Mouse (Mus musculus): ENCODE data around the gene Stub1. TPM values are rescaled to one million over a fixed set of nuclear protein-coding genes. Genes with fewer than 3 reads are reported as not detected.

Stub1 gene
- total RNA-seq (2014; rRNA removed) = 271 and 273 TPM in 2 replicates
- polyA plus RNA-seq (2015; fragmentation: Nextera tagmentation; extraction: Ambion mirVana) = 369 and 370 TPM in 2 replicates

GRCm38 (mm10) chr17:25833291-25833663 is at the start of gene Stub1:
Gene Stub1 (minus strand): TSS chr17:25833404.
- peak within 1 kb of the TSS; percentile 75 for H3K9ac ChIP-seq (replicated peaks; ENCODE audit: low read length)
- peak; percentile 94 for DNase-seq (ENCODE audit: low spot score)
- H3K27ac ChIP-seq = peak within 1 kb of the TSS; percentile 98
- under 1% methylated on average over 24 of the region's 24 CpGs for WGBS
- H3K36me3 ChIP-seq (ENCODE audit: insufficient read depth, low read length) = peaks cover 12% of the 10 kb centered on the region; the same call in 1 of the 2 replicates
- peak within 1 kb of the TSS; percentile 80 for H3K4me2 ChIP-seq (ENCODE audit: low read depth, low read length)
- H3K9me3 ChIP-seq (ENCODE audit: low read length) = no peaks in the 10 kb centered on the region
- ATAC-seq = peak; percentile 70
- peak within 1 kb of the TSS; percentile 66 for H3K4me3 ChIP-seq (ENCODE audit: low read length)
- TF ChIP-seq CTCF (IDR thresholded peaks at IDR 0.05; ENCODE audit: low read depth) = no peak; the same call in 1 of the 2 replicates
- peaks cover 55% of the 10 kb centered on the region for H3K4me1 ChIP-seq (ENCODE audit: insufficient read depth, low read length)
- no peaks in the 10 kb centered on the region for H3K27me3 ChIP-seq (ENCODE audit: insufficient read depth, low read length)

- Histone ChIP-seq H3K27ac (no peak overlapping the region), H3K36me3 (ENCODE audit: insufficient read depth, low read length) (peaks cover 28% of the 10 kb centered on the region), H3K9me3 (ENCODE audit: low read length) (no peaks in the 10 kb centered on the region), H3K27me3 (ENCODE audit: insufficient read depth, low read length) (no peaks in the 10 kb centered on the region), H3K4me3 (ENCODE audit: low read length) (no peak overlapping the region), H3K4me1 (ENCODE audit: insufficient read depth, low read length) (no peaks in the 10 kb centered on the region), H3K9ac (replicated peaks; ENCODE audit: low read length) (no peak overlapping the region), H3K4me2 (ENCODE audit: low read depth, low read length) (no peak overlapping the region)
- WGBS = 36% methylated on average over 5 of the region's 5 CpGs
- ATAC-seq = peak; percentile 25; the same call in 1 of the 2 replicates
- DNase-seq (ENCODE audit: low spot score) = no peak
- TF ChIP-seq CTCF (IDR thresholded peaks at IDR 0.05; ENCODE audit: low read depth) = peak; percentile 25; the same call in 1 of the 2 replicates
Measured at GRCm38 (mm10) chr17:25882306-25882705, 49.1 kb upstream of the Stub1 start.

GRCm38 (mm10) chr17:25881691-25882090 is 48.5 kb upstream of the Stub1 start:
- 21% methylated on average over 4 of the region's 4 CpGs for WGBS
- no peaks in the 10 kb centered on the region for H3K9me3 ChIP-seq (ENCODE audit: low read length)
- no peak overlapping the region for H3K4me3 ChIP-seq (ENCODE audit: low read length)
- no peak overlapping the region for H3K9ac ChIP-seq (replicated peaks; ENCODE audit: low read length)
- H3K4me1 ChIP-seq (ENCODE audit: insufficient read depth, low read length) = no peaks in the 10 kb centered on the region
- H3K27me3 ChIP-seq (ENCODE audit: insufficient read depth, low read length) = no peaks in the 10 kb centered on the region
- DNase-seq (ENCODE audit: low spot score) (no peak), ATAC-seq (no peak)
- no peak overlapping the region for H3K27ac ChIP-seq
- peaks cover 28% of the 10 kb centered on the region for H3K36me3 ChIP-seq (ENCODE audit: insufficient read depth, low read length)
- TF ChIP-seq CTCF (IDR thresholded peaks at IDR 0.05; ENCODE audit: low read depth) = no peak
- no peak overlapping the region for H3K4me2 ChIP-seq (ENCODE audit: low read depth, low read length)

- H3K9ac ChIP-seq (replicated peaks; ENCODE audit: low read length) = no peak overlapping the region
- ATAC-seq = no peak
- no peaks in the 10 kb centered on the region for H3K9me3 ChIP-seq (ENCODE audit: low read length)
- no peaks in the 10 kb centered on the region for H3K27me3 ChIP-seq (ENCODE audit: insufficient read depth, low read length)
- H3K4me2 ChIP-seq (ENCODE audit: low read depth, low read length) = no peak overlapping the region
- no peak overlapping the region for H3K4me3 ChIP-seq (ENCODE audit: low read length)
- H3K27ac ChIP-seq = no peak overlapping the region
- peaks cover 6% of the 10 kb centered on the region; the same call in 1 of the 2 replicates for H3K4me1 ChIP-seq (ENCODE audit: insufficient read depth, low read length)
- no peak for TF ChIP-seq CTCF (IDR thresholded peaks at IDR 0.05; ENCODE audit: low read depth)
- WGBS = 10% methylated on average over 5 of the region's 5 CpGs
- no peak for DNase-seq (ENCODE audit: low spot score)
- peaks cover 28% of the 10 kb centered on the region for H3K36me3 ChIP-seq (ENCODE audit: insufficient read depth, low read length)
Measured at GRCm38 (mm10) chr17:25880913-25881641, 47.9 kb upstream of the Stub1 start.

DNA sequence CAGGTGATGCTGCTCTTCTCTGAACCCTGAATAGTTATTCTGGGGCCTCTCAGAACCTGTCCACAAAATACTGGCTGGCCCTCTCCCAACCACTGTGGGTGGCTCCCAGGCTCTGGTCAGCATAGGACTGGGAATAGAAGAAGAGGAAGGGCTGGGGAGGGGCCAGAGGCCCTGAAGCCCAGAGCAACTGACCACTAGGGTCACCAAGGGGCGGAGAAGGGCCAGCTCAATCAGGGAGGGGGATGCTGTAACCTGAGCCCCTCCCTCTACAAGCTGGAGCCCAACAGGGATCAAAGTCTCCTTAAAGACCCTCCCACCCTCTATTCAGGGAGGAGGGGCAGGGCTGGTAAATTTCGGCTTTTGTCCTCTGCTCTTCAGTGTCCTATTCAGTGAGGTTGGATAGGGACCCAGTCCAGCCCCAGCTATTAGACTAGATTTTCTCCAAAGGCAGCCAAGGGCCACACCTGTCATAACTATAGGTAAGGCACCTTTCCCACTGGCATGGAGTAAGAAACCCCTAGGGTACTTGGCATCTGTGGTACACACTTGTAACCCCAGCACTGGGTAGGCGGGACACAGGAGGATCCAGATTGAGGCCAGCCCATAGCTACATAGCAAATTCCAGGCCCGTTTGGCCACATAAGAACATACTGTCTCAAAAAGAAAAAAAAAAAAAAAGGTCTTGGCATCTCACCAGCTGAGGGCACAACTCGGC is 47.1 kb upstream of the Stub1 start, which contains the start of gene Wfikkn1:
Gene Wfikkn1 (minus strand): TSS at position 663 of the 715 bp plus-strand sequence.
- Histone ChIP-seq H3K27ac (0 out of 2 replicates have a peak within 1 kb of the TSS, but pooled peaks have one; percentile 13), H3K4me3 (ENCODE audit: low read length) (no peak within 1 kb of the TSS), H3K9me3 (ENCODE audit: low read length) (no peaks in the 10 kb centered on the region), H3K4me2 (ENCODE audit: low read depth, low read length) (no peak within 1 kb of the TSS), H3K27me3 (ENCODE audit: insufficient read depth, low read length) (no peaks in the 10 kb centered on the region), H3K36me3 (ENCODE audit: insufficient read depth, low read length) (peaks cover 28% of the 10 kb centered on the region), H3K9ac (replicated peaks; ENCODE audit: low read length) (0 out of 2 replicates have a peak within 1 kb of the TSS, but pooled peaks have one; percentile 26), H3K4me1 (ENCODE audit: insufficient read depth, low read length) (peaks cover 9% of the 10 kb centered on the region; the same call in 1 of the 2 replicates)
- TF ChIP-seq CTCF (IDR thresholded peaks at IDR 0.05; ENCODE audit: low read depth) = no peak
- WGBS = 26% methylated on average over 5 of the region's 5 CpGs
- ATAC-seq (no peak), DNase-seq (ENCODE audit: low spot score) (peak; percentile 35)

DNA sequence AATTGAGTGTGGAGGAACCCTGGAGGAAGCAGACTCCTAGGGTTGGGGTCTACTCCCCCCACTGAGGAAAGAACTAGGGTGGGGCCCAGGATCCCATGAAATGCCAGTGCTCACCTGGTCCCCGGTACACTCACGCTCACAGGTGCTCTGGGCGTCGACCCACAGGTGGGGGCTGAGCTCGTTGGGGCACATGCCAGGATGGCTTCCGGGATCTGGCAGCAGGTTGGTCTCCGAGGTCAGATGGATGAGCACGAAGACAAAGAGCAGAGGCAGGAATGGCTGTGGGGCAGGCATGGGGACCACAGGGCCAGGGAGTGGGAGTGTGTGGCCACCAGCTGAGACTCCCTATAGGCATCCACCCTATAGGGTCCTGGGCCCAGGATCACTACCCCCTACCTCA is 46.5 kb upstream of the Stub1 start:
- Histone ChIP-seq H3K36me3 (ENCODE audit: insufficient read depth, low read length) (peaks cover 28% of the 10 kb centered on the region), H3K9me3 (ENCODE audit: low read length) (no peaks in the 10 kb centered on the region), H3K27me3 (ENCODE audit: insufficient read depth, low read length) (no peaks in the 10 kb centered on the region), H3K4me3 (ENCODE audit: low read length) (no peak overlapping the region), H3K27ac (0 out of 2 replicates have a peak overlapping the region, but pooled peaks have one; percentile 13), H3K4me2 (ENCODE audit: low read depth, low read length) (no peak overlapping the region), H3K4me1 (ENCODE audit: insufficient read depth, low read length) (peaks cover 9% of the 10 kb centered on the region; the same call in 1 of the 2 replicates), H3K9ac (replicated peaks; ENCODE audit: low read length) (0 out of 2 replicates have a peak overlapping the region, but pooled peaks have one; percentile 26)
- ATAC-seq (no peak), DNase-seq (ENCODE audit: low spot score) (no peak)
- WGBS = 60% methylated on average over 8 of the region's 8 CpGs
- TF ChIP-seq CTCF (IDR thresholded peaks at IDR 0.05; ENCODE audit: low read depth) = no peak

Measured in hindbrain, postnatal 0 days (tissue).